Mouse (Mus musculus): ENCODE data around the gene Stk24.
A peak's percentile ranks its signal among the peaks of the same experiment; 100 is the strongest.

Gene Stk24

GRCm38 (mm10) chr14:121310325-121311080 is 69.3 kb downstream of the Stk24 start:
- no peak for DNase-seq

- peak in 1 of 2 experiments; percentile 20 for DNase-seq
Observed at GRCm38 (mm10) chr14:121309909-121310308, 69.9 kb downstream of the Stk24 start.

GRCm38 (mm10) chr14:121305316-121306064 is 74.3 kb downstream of the Stk24 start:
- DNase-seq, result no peak

- no peak for DNase-seq
Observed at GRCm38 (mm10) chr14:121304523-121304922, 75.3 kb downstream of the Stk24 start.

- no peak for DNase-seq
Observed at GRCm38 (mm10) chr14:121299093-121299492, 80.7 kb downstream of the Stk24 start.

GRCm38 (mm10) chr14:121298537-121298936 is 81.3 kb downstream of the Stk24 start:
- no peak for DNase-seq

GRCm38 (mm10) chr14:121297103-121297502 is 82.7 kb downstream of the Stk24 start:
- DNase-seq, result no peak

- peak in 1 of 2 experiments; percentile 34 for DNase-seq
Observed at GRCm38 (mm10) chr14:121294484-121294883, 85.3 kb downstream of the Stk24 start.

- DNase-seq, result no peak
Observed at GRCm38 (mm10) chr14:121292391-121292790, 87.4 kb downstream of the Stk24 start.

- no peak for DNase-seq
Observed at GRCm38 (mm10) chr14:121291881-121292280, 87.9 kb downstream of the Stk24 start.

- no peak for DNase-seq
Observed at GRCm38 (mm10) chr14:121285379-121286120, 94.3 kb downstream of the Stk24 start.

GRCm38 (mm10) chr14:121281336-121281710 is 98.5 kb downstream of the Stk24 start:
- DNase-seq, result no peak

GRCm38 (mm10) chr14:121280601-121281335 is 99.0 kb downstream of the Stk24 start:
- no peak for DNase-seq

- DNase-seq, result peak; percentile 72 to 78
Observed at GRCm38 (mm10) chr14:121279106-121279505, 100.7 kb downstream of the Stk24 start.

GRCm38 (mm10) chr14:121276016-121276415 is 103.8 kb downstream of the Stk24 start:
- DNase-seq, result no peak

- no peak for DNase-seq
Observed at GRCm38 (mm10) chr14:121274985-121275384, 104.8 kb downstream of the Stk24 start.

- DNase-seq, result no peak
Observed at GRCm38 (mm10) chr14:121270490-121270889, 109.3 kb downstream of the Stk24 start.

- no peak for DNase-seq
Observed at GRCm38 (mm10) chr14:121267801-121268200, 112.0 kb downstream of the Stk24 start.

- no peak for DNase-seq
Observed at GRCm38 (mm10) chr14:121264453-121264852, 115.4 kb downstream of the Stk24 start.

GRCm38 (mm10) chr14:121263912-121264311 is 115.9 kb downstream of the Stk24 start:
- DNase-seq, result no peak

- DNase-seq, result no peak
Observed at GRCm38 (mm10) chr14:121262606-121263005, 117.2 kb downstream of the Stk24 start.

- no peak for DNase-seq
Observed at GRCm38 (mm10) chr14:121261229-121261879, 118.5 kb downstream of the Stk24 start.

Measured in lung, adult 18-20 months (tissue).